Mouse (Mus musculus) B cell, adult 2 months (primary cell): ENCODE measurements around the gene Ube2b.

Experiments
- DNase-seq, 2 experiments: peaks; one replicate each; pipeline ENCODE4 v3.0.0; 2022

The Ube2b gene

DNA sequence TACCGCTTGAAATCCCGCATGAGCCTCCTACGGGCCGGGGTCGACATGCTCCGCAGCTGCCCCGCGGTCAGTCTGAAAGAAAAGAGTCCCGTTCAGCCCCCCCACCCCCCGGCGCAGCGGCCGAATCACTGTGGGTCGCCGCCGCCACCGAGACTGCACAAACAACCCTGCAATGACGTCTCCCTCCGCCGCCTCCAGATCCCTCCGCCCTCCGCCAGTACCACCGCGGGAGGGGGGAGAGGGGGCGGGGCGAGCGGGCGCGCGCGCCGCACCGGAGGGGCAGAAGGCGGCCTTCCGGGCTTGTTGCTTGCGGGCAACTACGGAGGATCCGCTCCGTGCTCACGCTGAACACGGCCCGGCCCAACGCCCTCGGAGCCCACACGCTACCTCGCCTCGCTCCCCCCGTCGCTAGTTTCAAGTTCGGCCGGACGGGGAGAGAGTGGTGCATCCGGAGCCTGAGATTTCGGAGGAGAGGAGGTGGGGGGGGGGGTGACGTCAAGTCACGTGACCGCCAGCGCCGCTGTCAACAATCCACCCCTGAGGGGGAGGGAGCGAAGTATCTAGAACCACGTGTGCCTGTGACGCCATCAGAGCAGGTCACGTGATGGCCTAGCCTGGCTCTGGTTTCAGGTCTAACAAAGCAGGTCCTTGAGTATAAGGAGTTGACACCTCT lies at the start of gene Ube2b:
Gene Ube2b, minus strand, starts transcription at position 473 of the 673 bp plus-strand sequence.
- DNase-seq, result peak; percentile 93 to 95

DNA sequence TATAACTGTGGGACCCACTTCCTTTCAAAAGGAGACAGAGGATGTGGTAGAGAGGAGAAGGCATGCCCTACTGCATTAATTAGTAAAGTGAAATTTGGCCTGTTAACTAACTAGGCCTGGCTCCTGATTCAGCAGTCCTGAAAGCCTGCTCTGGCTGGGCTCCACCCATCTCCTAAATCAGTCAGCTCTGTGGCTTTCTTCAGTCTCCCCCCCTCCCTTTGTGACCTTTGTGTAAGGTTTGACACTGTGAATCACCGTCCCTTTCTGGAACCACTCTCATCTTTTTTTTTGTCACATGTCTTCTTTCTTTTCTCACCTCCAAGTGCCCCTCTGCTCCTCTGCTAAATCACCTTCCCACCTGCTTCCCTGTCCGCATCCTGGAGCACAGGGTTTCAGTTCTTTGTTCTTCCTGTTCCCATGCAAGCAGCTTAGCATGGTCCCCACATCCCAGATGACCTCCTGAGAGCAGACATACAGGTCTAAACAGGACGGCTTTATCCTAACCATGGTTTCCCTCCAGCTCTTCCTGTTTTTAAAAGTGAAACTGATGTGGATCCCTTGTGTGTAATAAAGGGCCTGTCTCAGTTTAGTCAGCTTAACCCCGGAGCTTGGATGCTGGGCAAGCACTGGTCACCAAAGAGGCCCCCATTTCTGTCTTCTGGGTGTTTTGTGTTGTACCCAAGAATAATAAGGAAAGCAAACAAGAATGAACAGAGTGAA lies 46.0 kb upstream of the Ube2b start:
- DNase-seq, result peak; percentile 8

DNA sequence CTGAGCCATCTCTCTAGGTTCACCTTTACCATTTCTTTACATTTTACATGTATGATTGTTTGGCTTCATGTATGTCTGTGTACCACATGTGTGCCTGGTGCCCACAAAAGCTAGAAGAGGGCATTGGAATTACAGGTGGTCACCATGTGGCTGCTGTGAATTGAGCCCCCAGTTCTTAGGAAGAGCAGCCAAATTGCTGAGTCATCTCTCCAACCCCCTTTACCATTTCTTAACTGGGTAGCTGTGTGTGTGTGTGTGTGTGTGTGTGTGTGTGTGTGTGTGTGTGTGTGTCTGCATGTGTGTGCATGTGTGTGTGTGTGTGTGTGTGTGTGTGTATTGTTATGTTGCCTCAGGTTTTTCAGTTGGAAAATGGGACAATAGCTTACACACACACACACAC lies 43.6 kb upstream of the Ube2b start:
- no peak for DNase-seq

DNA sequence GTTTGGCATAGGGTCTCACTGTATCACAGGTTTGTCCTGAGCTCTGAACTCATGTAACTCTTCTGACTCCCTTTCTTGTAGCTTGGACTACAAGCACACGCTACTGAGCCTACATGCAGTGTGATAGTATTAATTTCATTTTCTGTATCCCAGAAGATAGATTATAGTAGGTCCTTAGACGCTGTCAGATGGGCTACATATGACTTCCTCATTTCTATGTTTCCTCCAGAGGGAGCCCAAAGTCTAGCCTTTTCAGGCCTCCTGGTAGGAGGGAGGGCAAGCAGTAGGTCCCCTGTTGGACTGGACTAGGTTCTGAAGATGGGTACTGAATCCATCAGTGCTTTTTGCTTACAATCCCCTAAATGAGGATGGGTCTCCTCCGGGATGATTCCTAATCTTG lies 42.7 kb upstream of the Ube2b start:
- peak; percentile 26 to 38 for DNase-seq

DNA sequence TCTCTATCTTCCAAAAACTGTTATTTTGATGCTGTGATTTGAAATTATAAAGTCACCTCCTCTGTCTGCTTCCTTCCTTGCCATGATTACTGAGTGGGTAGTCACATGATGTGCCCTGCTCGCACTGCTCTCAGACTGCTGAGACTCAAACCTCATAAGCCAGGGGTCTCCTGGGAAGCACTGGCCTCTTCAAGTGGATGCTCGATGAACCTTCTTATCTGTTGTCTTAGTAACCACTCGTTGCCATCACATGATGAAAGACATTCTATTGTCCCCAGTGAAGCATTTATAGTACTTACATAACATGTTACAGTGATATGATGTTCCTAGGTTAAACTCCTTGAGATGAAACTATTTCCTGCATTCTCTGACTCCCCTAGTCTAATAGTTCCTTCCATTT lies 37.1 kb upstream of the Ube2b start:
- DNase-seq, result no peak

DNA sequence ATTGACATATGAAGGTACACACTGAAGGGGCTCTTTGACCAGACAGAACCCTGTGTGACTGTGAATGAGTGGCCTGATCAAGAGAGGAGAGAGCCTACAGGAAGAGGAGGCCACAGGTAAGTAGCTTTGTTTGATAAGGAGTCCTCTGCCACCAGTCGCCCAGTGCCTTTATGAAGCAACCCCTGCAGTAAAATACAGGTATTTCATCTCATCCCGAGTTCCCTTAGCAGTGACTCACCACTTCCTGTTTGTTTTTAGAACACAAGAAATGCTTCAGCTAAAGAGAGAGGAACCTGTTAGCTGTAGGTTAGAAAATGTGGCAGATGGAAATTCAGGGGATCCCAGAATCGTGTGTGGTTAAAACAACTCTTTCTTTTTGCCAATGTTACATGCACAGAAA lies 35.3 kb upstream of the Ube2b start:
- DNase-seq, result no peak

DNA sequence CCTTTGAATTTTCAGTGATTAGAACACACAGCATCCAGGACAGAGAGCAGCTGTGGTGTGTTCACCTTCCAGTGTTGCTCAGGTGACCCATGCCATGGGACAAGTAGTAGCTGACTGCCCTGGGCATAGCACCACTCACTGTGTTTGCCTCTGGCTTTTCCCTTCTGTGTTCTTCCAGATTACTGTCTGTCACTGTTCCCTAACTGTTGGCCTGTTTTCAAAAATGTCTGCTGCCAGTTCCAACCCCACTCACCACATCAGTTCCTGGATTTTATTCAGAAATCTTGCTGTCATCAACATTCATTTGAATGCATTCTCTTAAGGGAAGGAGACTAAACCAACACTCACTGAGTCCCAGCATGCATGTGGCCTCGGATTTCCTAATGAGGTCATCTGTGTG lies 33.4 kb upstream of the Ube2b start:
- DNase-seq, result no peak

DNA sequence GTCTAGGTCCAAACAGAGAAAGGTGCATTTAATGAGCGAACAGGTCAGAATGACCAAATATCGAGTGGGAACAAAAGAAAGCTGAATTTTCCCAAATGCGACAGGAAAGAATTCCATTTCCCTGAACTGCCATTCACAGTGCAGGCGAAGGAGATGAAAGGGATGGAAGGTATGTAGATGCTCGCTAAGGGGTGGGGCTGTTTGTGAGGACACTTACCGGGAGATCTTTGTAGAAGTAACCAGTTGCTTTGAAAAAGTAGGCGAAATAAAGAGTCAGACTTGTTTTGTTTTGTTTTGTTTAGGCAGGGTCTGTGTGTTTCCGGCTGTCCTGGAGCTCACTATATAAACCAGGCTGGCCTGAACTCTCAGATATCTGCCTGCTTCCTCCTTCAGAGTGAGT lies 31.8 kb upstream of the Ube2b start:
- no peak for DNase-seq

DNA sequence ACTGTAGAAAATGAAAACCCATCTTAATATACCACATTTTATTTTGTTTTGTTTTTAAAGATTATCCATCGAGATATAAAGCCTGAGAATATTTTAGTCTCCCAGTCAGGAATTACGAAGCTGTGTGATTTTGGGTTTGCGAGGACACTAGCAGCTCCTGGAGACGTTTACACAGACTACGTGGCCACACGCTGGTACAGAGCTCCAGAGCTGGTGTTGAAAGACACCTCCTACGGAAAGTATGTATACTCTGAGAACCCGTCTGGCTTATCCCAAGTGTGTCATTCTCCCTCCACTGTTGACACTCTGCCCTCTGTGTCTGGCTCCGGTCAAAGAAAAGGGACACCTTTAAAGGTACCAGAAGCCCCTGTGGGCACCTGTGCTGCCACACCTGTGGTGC lies 17.7 kb upstream of the Ube2b start:
- DNase-seq, result no peak

DNA sequence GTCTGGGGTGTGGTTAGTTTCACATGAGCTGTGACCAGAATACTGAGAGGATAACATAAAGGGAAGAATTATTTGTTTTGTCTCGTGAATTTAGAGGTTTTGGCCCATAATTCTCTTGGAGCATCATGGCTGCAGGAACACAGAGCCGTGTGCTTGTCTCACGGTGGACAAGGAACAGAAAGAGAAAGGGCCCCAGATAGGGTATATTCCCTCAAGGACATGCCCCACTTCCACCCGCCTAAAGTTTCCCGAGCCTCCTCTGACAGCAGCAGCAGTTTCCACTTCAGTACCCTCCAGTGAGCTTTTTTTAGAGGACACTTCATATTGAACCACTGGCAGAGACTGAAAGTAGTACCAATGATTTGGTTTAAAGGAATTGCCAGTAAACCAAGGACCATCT lies 11.0 kb upstream of the Ube2b start:
- DNase-seq, result no peak

DNA sequence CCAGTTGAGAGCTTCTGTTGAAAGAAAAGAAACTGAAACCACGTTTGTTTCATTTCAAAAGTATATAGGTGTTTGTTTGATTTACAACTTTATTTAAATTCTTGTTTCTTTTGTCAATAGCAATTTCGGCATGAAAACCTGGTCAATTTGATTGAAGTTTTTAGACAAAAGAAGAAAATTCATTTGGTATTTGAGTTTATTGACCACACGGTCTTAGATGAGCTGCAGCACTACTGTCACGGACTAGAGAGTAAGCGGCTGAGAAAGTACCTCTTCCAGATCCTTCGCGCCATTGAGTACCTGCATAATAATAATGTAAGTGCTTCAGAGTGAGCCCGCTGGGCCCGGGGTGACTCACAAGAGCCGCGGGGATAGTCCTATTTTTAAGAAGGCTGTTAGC lies 10.4 kb upstream of the Ube2b start:
- DNase-seq, result no peak

DNA sequence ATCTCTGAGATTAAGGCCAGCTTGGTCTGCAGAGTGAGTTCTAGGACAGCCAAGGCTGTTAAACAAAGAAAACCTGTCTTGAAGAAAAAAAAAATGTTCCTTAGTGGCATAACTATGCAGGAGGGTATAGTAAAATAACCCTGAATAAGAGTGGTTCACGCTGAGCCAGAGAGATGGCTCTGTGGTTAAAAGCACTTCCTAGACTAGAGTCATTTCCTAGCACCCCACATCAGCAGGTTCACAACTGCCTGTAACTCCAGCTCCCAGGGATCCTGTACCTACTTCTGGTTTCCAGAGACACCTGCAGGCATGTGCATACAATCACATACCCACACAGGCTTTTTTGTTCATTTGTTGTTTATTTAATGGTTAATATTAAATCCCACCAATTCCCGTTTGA lies 5.0 kb upstream of the Ube2b start:
- no peak for DNase-seq

DNA sequence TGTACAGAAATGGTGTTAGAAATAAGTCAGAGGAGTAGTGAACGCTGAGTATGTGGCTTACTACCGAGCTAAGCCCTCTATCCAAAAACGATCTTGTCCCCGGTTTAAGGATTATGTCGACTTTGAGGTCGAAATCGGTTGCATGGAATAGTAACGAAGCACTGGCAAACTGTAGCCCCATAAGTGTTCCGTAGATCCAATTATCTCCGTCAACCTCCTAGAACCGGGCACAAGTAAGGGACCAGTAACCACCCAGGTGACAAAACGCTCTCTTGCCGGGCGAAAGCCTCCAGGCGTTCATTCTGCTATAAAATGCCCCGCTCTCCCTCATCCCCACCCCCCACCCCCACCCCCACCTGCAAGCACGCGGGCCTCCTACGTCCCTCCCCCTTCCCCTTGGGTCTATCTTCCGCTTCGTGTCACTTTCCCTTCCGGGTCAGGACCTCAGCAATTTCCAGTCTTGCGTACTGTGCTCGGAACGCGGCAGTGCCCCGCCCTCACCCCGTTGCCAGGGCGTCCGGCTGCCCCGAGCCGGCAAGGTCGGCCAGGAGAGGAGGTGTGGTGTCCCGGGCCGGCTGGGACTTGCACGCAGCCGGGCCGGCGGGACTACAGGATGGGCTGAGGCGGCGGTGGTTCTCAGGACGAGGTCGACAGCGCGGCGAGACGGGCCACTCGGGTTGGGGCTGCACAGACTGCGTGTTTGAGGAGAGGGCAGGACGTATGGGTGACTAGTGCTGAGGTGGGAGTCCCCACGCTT lies 3.4 kb upstream of the Ube2b start, which contains the start of gene Cdkl3:
Gene Cdkl3, plus strand, starts transcription at position 450 of the 757 bp plus-strand sequence.
- DNase-seq, result peak; percentile 91 to 92

DNA sequence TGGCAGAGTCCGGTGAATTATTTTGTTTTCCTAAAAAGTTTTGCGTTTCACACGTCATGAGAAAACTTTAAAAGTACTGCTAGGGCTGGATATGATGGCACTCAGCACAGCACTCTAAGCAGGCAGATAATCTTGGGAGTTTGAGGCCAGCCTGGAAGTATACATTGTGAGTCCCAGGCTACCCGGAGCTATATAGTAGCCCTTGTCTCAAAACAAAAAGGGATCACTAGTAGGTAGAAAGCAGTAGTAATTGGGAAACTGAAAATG lies 2.9 kb upstream of the Ube2b start:
- no peak for DNase-seq

DNA sequence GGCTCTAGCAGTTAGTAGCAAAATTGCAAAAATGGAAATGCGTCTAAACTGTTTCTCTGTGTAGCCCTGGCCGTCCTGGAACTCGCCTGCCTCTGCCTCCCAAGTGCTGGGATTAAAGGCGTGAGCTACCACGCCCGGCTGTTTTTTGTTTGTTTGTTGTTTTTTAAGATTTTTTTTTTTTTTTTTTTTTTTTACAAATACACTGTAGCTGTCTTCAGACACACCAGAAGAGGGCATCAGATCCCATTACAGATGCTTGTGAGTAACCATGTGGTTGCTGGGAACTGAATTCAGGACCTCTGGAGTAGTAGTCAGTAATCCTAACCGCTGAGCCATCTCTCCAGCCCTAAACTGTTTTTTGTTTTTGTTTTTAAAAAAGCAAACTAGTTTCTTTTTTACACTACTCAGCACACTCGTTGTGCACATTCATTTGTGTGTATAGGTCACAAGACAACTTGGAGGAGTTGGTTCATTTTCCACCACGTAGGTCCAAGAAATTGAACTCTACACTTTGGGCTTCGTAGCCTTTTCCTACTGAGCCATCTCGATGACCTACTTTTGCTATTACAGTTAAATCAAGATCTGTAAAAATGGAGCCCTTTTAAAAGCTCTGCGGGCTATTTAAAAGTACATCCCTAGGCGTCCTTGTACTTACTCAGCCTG lies 2.4 kb upstream of the Ube2b start:
- DNase-seq, result no peak

DNA sequence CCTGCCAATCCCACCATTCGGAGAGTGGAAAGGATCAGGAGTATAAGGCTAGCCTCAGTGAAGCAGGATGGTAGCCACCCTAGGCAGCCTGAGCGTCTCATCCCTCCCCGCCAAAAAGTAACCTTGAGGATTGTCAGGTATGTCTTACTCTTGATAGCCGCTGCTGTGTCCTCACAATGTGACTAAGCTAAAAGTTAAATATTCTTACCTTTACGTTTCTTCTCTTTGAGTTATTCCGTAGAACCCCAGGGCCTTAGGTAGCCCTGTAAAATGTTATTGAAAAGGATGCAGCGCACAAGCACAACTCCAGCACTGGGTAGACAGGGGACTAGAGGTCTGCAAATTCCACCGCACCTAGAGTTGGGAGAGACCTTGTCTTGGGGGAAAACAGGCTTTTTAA lies 1.3 kb upstream of the Ube2b start:
- DNase-seq, result no peak

DNA sequence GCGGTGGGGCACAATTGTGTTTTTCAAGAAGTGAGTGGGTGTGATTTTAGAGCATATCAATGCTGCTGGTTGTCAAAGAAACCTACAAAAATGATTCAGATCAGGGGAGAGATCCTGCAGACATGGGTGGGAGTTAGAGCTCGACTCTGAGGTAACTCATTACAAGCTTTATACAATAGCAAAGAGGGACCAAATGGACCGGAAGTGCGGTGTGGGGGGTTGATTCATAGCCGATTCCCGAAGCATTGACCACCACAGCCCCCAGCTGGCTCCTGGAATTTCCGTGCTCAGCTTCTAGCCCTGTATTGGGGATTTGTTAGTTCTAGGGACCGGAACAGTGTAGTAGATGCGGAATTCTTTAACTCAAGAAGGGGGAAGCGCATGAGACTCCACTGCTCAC lies 779 bp upstream of the Ube2b start:
- DNase-seq, result no peak

DNA sequence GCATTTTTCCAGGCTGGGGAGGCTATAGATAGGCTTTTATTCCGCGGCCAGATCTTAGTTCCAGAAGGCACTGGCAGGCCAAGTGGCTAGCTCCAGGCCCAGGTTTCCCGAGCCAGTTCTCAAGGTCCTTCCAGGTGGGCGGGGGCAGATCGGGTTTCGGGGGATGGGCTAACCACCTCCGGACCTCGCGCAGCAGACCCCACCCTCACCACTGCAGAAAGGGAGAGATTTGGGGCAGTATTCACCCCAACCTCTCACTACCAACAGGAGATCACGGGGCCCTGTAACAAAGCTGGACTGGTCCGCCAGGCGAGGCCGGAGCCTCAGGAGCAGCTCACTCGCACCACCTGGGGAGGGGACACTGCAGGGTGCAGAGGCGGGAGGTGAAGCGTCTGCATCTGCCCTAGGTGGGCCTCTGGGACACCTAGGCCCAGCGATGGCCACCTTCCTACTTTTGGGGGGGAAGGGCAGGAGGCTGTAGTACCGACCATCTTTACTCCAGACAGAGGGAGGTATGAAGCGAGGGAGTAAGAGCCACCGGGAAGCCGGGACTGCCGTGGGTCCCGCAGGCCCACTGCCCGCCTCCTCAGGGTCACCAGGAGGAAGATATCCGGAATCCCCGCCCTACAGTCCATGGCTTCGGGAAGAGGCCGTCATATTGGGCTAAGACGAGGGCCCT lies 812 bp downstream of the Ube2b start:
- peak; percentile 64 to 69 for DNase-seq

DNA sequence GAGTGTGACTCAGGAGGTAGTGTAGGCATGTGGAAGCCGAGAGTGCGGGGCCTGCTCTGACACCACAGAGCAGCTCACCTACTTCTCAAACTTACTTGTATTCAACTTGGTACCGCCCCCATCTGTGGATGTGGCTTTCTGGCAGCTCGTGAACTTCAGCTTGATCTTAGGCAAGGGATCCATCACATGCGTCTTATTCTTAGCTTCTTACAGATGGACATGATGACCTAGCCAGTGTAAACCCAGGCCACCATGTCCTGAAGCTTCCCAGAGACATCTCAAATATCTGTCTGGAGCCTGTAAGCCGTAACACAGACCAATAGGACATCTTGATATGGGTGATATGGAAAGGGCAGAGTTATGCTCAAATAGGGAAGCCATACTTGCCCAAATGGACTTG lies 28.9 kb downstream of the Ube2b start:
- DNase-seq, result no peak

DNA sequence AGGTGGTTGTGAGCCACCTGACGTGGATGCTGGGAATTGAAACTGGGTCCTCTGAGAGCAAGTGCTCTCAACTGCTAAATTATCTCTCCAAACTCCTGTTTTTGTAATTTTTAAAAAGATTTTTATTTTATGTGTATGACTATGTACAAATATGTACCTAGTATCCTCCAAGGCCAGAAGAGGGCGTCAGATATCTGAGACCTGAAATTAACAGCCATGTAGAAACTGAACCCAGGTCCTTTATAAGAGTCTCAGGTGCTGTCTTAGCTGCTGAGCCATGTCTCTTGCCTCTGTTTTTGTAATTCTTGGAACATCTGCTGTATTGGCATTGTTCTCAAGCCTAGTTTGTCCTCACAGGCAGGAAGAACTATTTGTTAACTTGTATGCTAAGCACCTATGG lies 31.1 kb downstream of the Ube2b start:
- DNase-seq, result no peak

DNA sequence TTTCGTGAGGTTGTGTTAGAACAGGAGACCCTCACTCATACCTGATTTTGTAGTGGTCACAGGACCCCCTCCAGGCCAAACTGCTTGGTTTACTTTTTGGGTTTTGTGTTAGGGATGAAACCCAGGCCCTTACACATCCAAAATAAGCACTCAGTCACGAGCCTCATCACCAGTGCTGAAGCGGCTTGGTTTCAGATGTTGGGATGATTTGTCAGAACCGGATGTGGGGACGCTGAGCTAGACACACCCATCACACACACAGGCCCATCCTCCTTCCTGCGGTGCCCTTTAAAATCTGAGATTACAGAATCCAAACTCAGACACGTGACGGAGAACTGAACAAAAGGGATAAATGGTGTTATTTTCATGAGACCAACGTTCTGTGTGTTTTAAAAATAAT lies 31.7 kb downstream of the Ube2b start:
- no peak for DNase-seq

DNA sequence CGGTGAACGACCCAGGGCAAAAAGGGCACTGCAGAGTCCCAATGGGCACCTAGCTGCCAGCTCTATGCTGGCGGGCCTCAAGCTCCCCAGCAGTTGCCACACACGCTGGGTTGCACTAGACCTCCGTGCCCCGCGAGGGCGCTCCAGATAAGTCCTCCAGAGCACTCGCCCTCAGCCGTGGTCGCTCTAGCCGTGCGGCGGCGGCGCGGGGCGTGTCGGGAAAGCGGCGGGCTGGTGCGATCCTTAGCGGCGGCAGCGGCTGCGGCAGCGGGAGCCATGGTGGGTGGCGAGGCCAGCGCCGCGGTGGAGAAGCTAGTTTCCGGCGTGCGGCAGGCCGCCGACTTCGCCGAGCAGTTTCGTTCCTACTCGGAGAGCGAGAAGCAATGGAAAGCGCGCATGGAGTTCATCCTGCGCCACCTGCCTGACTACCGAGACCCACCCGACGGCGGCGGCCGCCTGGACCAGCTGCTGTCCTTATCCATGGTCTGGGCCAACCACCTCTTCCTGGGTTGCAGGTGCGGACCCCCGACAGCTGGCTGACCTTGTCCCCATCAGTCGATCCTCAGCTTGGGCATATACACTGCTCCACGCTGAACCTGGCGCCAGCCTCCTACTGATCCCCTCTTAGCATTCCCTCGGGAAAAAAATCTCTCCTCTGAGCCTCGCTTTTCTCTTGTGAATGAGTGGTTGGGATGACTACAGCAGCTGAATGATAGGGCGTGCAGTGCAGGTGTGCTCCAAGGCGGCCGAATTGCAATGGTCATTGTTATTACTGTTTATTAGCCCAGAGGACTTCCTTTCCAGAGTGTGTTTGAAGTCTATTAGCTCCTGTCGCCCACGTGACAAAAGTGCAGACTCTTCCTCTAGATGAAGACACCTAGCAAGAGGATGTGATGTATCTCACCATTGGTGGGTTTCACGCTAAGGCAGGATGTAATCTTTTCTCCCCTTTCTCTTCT lies 32.8 kb downstream of the Ube2b start, which contains the start of gene Cdkn2aipnl:
Gene Cdkn2aipnl, plus strand, starts transcription at position 219 of the 959 bp plus-strand sequence.
- DNase-seq, result peak; percentile 99
